Mouse (Mus musculus): ENCODE data around the gene Nelfcd.

Gene Nelfcd

GRCm38 (mm10) chr2:174472818-174473549 is 57.4 kb downstream of the Nelfcd start, which contains the start of gene Prelid3b:
Prelid3b (minus strand) TSS chr2:174473081.
- peak; percentile 99 for DNase-seq (ENCODE audit: low read depth, low spot score)

GRCm38 (mm10) chr2:174473550-174473927 is 57.9 kb downstream of the Nelfcd start:
- no peak for DNase-seq (ENCODE audit: low read depth, low spot score)

Data from CD4-positive helper T cell, adult 2 months (primary cell).